Mouse (Mus musculus) spleen, adult 2 months (tissue): ENCODE measurements around the gene Il4i1.

Experiments used
- CTCF ChIP-seq: fragments of 200-500 bp; IDR thresholded peaks from 2 replicates; pipeline ENCODE4 v1.5.1; 2011; ENCODE audit warnings: mild to moderate bottlenecking, inconsistent platforms; ENCODE audit not compliant: insufficient read depth, insufficient read length, insufficient replicate concordance; ENCODE audit errors: extremely low read depth
- POLR2A ChIP-seq: fragments of 200-500 bp; IDR thresholded peaks from 2 replicates; pipeline ENCODE4 v1.6.1; 2011; ENCODE audit warnings: low read depth, low read length, inconsistent platforms

GRCm38 (mm10) chr7:44818164-44818563 lies 2.0 kb downstream of the Il4i1 start:
- TF ChIP-seq CTCF (no peak), POLR2A (no peak)
